ENCODE assay signal across 10 mouse cellular contexts in genomic region chr6:66479576-66479975, GRCm38 (mm10).
"Had no signal": no experiment of that assay in that cellular context is flagged by ENCODE, and none has a peak within 500 bp of the region (broad histone marks: within the 10 kb centered on the region; RNA-seq: fewer than 3 reads in every experiment).

No protein-coding gene starts in this region.

- H3K4me1 ChIP-seq: midbrain, embryonic 13.5 days; midbrain, embryonic 15.5 days; neural tube, embryonic 12.5 days had no signal

- H3K27ac ChIP-seq: midbrain, embryonic 13.5 days; midbrain, embryonic 15.5 days; neural tube, embryonic 12.5 days; stomach, embryonic 15.5 days had no signal

- H3K9me3 ChIP-seq: midbrain, embryonic 13.5 days; midbrain, embryonic 15.5 days; neural tube, embryonic 12.5 days; stomach, embryonic 15.5 days had no signal

- H3K4me2 ChIP-seq: lung, embryonic 14.5 days; midbrain, embryonic 13.5 days; midbrain, embryonic 15.5 days; neural tube, embryonic 12.5 days; stomach, embryonic 15.5 days had no signal

- DNase-seq: lung, adult 18-20 months; lung, postnatal 10 days; lung, postnatal 4 days; right cerebral cortex, postnatal 14 days; thymus, adult 18-20 months had no signal

- H3K27me3 ChIP-seq: midbrain, embryonic 13.5 days; midbrain, embryonic 15.5 days; neural tube, embryonic 12.5 days; stomach, embryonic 15.5 days had no signal

- H3K9ac ChIP-seq: lung, embryonic 14.5 days; midbrain, embryonic 13.5 days; midbrain, embryonic 15.5 days; neural tube, embryonic 12.5 days; stomach, embryonic 15.5 days had no signal

- ATAC-seq: midbrain, embryonic 13.5 days; midbrain, embryonic 15.5 days had no signal

- H3K4me3 ChIP-seq: midbrain, embryonic 13.5 days; midbrain, embryonic 15.5 days; neural tube, embryonic 12.5 days; stomach, embryonic 15.5 days had no signal

- H3K36me3 ChIP-seq: midbrain, embryonic 13.5 days; midbrain, embryonic 15.5 days; neural tube, embryonic 12.5 days; stomach, embryonic 15.5 days had no signal
